Mouse (Mus musculus) left cerebral cortex, adult 18-20 months (tissue): ENCODE measurements around the gene Slc4a4. TPM values are rescaled to one million over a fixed set of nuclear protein-coding genes. Genes with fewer than 3 reads are reported as not detected.
"Not testable (repeated sequence)": the region's sequence is repeated elsewhere in the genome, so short reads cannot be mapped to it uniquely, and the experiment has no call there.

ENCODE experiments used
- DNase-seq, 2 experiments: peaks; one replicate each; pipeline ENCODE4 v3.0.0; 2021 to 2022; ENCODE audit warnings: low spot score in 2 of 2, mixed read lengths in 1 of 2
- total RNA-seq, 2 experiments: library from RNA; stranded (reverse); gene quantifications; 2 replicates each; pipeline ENCODE4 v1.2.3; 2021

Gene Slc4a4
- total RNA-seq, 2 experiments from 2014 or later = 96.7 to 104 TPM

DNA sequence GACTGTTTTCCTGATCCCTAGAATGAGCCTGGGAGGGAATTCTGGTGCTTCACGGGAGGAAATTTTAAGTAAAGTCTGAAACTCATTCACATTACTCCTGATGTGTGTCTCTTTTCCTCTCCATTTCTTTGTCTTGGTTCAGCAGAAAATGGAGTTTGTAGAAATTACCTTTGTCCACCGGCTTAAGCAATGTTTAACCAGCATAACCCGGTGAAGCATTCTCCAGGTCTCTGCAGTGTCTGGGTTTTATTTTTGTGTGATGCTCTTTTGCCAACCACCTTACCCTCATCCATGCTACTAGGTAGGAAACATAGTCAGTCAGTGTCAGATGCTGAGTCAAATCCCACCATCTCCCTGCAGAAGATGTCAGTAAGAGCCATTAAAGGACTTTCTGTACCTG is 183.4 kb downstream of the Slc4a4 start:
- DNase-seq = no peak

DNA sequence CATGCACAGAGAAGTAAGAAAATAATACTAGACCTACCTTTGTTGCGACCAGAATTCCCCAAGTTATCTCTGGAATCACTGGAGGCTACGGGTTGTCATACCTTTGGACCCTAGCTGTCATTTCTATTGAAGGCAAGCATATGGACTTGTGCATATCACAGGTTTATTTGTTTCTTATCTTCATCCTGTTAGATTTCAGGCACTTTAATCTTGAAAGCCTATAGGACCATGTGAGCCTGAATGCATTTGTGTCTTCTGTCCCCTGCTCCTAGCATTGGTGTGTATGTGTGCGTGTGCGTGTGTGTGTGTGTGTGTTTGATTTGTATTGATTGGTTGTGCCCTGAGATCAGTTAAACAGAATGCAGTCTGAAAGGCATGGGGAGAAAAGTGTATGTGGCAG is 185.3 kb downstream of the Slc4a4 start:
- DNase-seq = no peak

DNA sequence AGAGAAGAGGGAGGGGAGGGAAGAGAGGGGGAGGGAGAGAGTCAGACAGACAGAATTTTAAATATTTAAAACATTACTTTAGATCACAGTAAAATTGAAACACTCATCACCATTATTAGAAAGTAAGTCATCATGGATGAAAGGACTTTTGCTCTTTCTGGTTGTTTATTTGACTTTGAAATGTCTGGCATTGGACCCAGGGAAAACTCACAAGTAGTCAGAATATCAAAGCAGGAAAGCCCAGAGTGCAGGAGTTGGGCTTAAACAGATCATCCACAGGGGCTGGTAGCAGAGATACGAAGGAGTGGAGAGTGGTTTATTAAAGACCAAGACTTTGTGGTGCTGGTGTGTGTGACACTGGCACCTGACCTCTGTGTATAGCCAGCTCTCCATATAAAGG is 191.1 kb downstream of the Slc4a4 start:
- DNase-seq = no peak

DNA sequence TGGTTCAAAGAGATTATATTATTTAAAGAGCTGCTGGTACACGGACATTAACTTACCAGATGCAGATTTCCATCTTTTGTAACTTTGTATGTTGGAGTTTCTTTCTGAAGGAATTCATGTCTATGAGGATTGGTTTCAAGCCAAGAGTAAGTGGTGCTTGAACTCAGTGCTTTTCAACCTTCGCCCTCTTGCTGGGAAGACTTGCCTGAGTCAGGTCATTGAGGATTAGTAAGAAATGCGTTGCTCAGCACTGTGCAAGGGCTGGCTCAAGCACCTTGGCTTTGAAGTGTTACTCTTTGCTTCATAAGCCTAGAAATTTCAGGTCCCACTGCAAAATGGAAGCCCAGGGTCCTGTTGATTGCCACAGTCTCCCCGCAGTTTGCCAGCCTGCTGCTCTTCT is 196.9 kb downstream of the Slc4a4 start:
- DNase-seq = no peak

DNA sequence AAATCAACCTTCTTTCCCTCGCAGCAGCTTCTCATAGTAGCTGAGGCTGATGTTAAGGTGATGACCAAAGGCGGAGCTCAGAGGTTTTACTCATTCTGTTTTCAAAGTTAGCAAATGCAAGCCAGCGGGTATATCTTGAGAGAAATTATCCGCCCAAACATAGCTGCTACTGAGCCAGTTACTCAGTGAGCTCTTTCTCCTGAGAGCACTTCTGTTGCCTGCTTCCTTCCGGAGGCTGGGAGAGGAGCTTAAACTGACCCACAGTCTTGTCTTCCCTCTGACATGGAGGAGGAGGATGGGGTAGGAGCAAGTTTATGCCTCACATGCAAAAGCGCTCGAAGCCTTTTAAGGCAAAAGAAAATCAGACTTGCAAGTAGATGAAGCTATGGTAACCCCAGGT is 201.3 kb downstream of the Slc4a4 start:
- peak; percentile 5 to 19 for DNase-seq

DNA sequence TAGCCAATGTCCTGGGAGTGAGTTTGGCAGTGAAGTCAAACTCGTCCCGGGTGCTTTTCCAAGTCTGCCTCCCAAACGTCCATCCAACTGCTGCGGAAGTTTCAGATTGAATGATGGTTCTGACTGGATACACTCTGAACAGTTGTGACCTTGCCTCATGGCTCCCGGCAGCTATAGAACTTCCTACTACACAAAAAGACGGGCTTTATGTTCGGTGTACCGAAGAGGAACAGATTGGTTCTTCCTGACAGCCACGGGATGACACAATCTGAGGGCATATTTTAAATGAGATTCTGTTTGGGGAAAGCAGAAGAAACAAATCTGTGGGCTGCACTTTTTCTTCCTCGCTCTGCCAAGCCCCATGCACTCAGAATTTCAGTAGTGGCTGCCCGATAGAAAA is 201.8 kb downstream of the Slc4a4 start:
- DNase-seq = peak in 1 of 2 experiments; percentile 14

DNA sequence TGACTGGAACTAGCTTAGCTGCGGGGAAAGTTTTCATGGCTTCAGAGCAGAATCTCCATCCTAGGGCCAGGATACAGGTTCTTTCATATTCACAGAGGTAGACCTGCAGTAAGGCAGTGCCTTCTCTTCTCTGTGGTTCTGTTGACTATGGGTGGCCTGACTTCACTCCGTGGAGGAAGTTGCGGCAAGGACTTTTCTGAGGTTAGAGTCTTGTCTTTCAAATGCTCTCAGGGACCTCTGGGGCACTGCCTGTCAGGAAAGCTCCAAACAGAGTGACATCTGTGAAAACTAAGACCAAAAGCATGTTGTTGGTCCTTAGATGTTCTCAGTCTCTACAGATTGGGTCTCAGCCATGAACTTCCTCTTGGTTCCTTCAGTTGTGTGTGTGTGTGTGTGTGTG is 203.5 kb downstream of the Slc4a4 start:
- DNase-seq = no peak

DNA sequence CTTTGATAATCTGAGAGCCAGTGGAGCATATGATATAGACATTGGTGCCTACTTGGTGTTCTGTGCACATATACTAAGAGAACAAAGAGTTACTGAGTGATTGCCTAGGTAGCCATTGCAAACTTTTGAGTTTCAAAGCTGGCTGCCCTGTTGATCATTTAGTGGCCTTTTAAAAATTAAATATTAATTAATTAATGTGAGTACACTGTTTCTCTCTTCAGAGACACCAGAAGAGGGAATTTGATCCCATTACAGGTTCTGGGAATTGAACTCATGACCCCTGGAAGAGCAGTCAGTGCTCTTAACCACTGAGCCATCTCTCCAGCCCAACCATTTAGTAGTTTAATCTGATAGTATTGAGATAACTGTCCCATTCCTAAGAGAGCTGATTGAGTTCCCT is 209.8 kb downstream of the Slc4a4 start:
- DNase-seq = no peak

DNA sequence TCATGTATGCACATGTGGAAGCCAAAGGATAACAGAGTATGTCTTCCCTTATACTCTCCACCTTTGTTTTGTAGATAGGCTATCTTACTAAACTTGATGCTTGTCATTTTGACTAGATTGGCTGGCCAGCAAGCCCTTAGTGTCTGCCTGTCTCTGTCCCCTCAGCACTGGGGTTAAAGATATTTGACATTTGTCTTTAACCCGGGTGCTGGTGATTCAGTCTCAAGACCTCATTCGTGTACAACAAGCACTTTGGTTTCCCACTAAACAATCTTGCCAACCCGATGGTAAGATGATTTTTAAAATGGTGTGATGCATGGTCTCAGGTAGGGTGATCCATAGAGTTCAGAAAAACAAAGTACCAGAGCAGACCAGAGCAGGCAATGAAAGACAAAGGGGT is 210.7 kb downstream of the Slc4a4 start:
- no peak for DNase-seq

DNA sequence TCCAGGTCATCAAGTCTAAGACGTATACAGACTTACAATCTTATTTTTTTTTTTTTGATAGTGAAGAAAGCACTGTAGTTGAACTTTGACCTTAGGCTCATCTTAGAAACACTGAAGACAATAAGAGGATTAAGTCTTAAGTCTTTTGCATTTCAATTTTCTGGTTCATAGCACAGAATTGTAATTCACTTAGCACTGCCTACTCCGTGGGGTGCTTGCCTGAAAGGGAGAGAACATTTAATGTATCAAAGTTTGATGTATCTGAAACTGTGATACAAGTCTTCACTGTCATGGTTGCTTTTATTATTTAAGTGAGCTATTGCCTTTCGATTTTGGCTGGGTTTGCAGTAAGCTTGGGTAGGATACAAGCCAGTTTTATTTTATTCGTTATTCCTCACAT is 211.5 kb downstream of the Slc4a4 start:
- no peak for DNase-seq

DNA sequence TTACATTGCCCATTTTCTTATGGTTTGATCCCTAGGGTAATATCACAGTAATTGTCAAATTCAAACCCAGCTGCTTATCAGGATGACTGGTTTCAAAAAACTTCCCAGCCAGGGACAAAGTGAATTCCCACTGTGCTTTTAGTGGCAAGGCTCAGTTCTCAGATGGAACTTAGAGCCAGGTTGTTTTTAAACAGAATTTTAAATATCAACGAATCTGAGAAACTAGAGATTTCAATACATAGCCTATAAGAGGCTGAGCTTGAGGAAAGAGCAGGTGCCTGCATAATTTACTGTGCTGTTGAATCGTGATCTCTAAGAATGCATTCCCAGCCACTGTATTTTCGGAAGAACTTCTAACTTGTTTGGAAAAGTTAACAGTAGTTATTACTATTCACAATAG is 213.3 kb downstream of the Slc4a4 start:
- no peak for DNase-seq

DNA sequence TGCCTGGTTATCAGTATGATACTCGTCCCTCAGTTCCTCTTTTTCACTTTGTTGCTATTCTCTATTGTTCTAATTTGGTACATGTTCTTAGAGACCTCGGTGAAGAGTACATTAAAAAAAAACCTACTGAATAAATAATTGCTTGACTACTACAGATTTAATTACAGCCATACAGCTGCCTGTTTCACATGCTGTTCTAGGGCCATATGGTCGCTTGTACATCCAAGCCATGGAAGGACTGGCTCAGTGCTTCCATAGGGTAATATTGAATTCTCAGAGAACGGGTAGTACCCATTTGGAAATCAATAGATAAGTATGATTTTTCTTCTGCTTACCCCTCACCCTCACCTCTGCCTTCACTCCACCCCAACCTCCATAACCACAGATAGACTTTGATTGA is 215.9 kb downstream of the Slc4a4 start:
- DNase-seq = no peak

DNA sequence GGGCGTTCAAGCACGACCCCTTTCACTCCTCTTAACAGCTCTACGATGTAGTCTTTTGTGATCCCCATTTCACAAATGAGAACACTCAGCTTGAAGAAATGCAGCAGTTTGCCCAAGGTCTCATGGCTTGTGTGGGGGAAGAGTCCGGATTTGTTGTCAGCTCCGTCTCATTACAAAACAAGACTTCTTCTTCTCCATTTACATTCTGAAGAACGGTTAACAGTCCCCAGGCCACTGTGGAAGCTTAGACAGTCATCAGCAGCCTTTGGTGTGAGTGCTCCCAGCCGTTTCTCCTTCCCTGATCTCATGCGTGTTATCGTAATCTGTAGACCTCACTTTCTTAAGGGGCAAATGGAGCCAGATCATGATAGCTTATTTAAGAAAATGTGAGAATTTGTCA is 218.7 kb downstream of the Slc4a4 start:
- DNase-seq = no peak

DNA sequence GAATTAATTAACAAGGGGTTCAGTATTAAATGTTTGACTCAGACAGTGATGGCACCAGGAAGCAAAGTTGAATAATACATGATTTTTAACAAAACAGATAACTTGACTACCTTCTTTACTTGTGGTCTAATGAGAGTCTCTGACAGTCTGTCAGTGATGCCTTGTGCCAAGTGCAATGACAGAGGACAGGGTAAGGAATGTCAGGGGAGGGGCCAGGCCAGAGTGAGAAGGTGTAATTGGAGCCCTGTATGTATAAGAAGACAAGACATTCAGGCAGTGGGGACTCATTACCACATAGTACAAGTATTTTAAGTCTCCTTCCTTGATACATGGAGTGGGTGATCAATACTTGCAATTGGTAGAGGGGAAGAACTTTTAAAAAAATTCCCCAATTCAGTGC is 219.6 kb downstream of the Slc4a4 start:
- no peak for DNase-seq

DNA sequence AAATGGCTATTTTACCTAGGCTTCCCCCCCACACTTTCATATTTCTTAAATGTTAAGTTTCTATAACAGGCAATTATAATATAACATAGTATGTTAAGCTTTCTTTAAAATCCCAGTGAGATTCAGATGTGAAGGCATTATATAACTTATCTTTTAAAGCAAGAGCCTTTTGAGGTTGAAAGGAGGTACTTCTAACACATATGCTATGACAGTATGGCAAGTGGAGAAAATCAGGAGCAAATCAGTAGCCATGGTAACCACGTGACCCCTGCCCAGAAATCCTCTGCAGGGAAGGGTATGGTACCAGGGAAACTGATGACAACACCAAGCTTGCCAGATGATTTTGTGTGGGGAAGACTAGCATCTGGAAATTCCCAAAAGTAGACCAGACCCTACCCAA is 222.2 kb downstream of the Slc4a4 start:
- no peak for DNase-seq

DNA sequence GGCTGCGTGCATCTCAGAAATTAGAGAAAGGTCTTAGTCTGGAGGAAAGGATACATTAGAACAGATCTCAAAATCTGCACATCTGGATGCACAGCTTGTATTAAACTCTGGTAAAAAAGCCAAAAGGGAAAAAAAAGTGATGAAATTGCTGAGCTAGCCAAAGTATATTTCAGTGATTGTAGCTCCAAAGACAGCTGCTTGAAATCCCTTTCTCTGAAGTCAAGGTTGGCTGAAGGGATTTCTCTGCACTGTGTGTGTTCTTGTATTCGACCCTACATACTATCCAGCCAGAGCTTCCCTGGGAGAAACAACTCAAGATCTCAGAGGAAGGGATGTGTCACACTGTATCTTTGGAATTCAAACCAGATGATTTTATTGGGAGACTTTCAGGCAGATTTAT is 223.2 kb downstream of the Slc4a4 start:
- no peak for DNase-seq

DNA sequence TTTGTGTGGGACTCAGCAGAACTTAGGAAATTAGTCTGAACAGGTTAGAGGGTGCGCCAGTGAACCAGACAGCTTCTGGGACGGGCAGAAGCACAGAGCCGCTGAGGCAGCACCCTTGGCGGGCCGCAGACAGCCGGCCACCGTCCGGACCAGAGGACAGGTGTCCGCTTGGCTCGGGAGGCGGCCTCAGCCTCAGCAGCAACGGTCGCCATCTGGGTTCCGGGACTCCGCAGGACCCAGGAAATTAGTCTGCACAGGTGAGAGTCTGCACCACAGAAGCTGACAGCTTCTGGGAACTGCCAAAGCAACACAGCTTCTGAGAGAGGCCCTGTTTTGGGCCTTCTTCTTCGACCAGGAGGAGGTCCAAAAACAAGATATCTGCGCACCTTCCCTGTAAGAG is 225.4 kb downstream of the Slc4a4 start:
- not testable (repeated sequence) for DNase-seq

DNA sequence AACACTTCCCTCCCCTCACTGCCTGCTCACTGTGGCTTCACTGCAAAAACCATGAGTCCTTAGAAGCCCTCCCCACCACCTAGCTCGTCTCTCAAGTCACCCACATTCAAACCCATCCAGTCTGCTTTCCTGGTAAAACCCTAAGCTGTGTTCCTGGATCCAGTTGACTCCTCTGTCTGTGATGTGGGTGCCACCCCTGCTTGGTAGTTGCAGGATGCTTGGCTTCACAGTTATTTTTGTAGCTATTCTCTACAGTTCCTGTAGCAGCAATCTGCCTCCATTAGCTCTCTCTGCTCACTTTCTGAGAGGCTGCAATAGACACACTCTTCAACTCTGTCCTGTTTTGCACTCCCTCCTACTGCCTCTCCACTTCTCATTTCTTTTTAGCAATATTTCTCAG is 234.3 kb downstream of the Slc4a4 start:
- DNase-seq = no peak

DNA sequence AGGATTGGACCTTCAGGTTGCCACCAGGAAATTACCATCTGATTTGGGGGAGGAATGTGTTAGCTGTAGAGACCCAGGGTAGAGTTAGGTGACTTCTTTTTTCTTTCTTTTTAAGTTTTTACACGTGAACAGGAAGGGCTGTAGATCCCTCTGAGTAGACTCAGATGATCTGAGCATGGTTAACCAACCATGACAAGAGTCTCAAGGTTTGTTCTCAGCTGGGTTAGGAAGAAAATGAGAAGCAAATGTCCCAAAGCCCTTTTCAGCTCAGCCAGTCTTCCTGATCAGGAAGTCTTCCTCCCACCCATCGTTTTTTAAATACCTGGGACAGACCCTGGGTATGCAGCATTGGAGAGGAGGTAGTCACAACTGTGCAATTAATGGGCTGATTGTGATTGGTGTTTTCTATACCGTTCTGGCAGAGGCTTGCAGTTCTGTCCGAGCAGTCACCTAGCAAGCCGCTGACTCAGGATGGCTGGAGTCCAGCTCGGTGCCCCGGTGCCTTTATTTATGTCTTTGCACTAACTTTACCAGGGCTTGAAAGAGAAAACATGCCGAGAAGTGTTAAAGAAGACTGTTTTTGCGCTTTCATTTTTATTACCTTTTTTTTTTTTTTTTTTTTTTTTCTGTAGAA is 236.8 kb downstream of the Slc4a4 start:
- no peak for DNase-seq

DNA sequence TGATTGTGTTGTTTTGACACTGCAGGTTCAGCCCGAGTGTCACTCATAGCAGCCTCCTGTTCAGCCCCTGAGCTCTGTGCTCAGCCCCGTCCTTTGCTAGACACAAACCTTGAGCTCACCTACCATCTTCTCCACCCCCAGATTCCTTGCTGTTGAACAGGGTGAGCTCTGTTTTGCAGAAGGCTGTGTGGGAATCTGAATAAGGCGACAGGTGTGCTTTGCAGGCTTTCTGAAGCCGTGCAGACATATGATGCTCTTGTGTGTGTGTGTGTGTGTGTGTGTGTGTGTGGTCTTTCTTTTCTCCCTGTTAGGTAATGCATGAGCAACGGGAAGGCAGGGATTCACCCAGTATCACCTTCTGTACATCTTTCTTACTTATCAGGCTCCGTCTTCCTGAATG is 241.6 kb downstream of the Slc4a4 start:
- DNase-seq = no peak

DNA sequence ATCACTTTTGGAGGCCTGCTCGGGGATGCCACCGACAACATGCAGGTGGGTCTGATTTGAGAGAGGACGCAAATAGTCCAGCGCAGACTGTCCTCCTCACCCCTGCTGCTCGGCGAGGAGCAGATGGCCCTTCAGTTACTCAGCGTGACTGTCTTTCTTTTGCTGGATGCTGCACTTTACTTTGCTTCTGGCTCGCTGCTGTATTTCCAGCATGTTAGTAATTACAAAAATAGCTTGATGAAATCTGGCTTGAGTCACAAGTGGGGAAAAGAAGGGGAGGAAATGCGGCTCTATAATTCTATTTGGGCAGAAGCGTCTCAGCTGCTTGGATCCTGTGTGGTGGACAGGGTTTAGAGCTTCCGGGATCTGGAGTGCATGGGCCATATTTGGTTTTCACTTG is 249.2 kb downstream of the Slc4a4 start:
- peak; percentile 48 to 61 for DNase-seq

DNA sequence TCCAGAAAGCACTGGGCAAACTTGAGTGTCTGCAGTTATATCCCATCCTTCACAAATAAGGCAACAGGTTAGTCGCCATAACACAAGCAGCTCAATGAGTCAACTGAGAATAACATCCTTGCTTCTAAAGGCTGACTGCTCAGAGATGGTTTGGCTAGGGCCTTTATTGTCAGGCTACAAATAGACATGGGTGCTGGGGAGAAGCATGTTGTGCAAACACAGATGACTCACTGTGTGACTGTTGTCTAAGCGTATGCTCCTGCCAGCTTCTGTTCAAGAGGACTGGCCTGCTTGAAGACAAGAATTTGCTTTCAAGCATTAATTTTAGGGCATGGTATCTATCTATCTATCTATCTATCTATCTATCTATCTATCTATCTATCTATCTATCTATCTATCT is 253.5 kb downstream of the Slc4a4 start:
- no peak for DNase-seq

DNA sequence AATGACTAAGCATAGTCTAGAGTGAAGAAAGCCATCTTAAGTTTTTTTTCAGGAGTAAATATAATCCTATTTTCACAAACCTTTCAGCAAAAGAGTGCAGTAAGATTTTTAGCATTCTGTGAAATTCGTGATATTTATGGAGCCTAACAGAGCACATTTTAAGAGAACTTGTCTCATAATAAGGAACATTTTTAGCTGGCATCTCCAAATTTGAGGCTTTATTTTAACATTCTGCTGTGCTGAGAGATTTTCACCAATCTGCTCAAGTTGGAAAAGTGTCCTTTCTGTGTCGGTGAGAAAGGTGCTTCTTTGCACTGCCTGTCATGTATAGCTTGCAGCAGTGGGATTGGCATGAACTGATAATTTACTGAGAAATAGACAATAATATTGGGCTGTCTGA is 255.1 kb downstream of the Slc4a4 start:
- DNase-seq = no peak

DNA sequence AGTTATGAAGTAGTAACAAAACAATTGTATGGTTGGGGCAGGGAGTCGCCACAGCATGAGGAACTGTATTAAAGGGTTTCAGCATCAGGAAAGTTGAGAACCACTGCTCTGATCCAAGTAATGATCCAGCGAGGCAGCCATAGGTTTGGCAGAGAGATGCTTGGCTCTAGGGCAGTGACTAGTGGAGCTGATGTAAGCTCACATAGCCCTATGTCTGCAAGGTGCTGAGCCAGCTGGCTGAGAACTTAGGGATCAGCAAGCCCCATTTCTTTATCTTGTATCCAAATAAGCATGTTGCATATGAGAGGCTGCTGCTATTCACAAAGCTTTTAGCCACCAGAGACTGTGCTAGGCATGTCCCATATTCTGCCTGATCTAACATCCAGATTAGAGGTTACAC is 259.7 kb downstream of the Slc4a4 start:
- DNase-seq = no peak
